Mouse (Mus musculus) spleen, adult 18-20 months (tissue): Measurements from ENCODE around the gene Acot1.
"Not testable (repeated sequence)": the region's sequence is repeated elsewhere in the genome, so short reads cannot be mapped to it uniquely, and the experiment has no call there.

Experiments
- DNase-seq, 2 experiments: peaks; one replicate each; pipeline ENCODE4 v3.0.0; 2022; ENCODE audit warnings: mixed read lengths in 2 of 2

Acot1 gene

DNA sequence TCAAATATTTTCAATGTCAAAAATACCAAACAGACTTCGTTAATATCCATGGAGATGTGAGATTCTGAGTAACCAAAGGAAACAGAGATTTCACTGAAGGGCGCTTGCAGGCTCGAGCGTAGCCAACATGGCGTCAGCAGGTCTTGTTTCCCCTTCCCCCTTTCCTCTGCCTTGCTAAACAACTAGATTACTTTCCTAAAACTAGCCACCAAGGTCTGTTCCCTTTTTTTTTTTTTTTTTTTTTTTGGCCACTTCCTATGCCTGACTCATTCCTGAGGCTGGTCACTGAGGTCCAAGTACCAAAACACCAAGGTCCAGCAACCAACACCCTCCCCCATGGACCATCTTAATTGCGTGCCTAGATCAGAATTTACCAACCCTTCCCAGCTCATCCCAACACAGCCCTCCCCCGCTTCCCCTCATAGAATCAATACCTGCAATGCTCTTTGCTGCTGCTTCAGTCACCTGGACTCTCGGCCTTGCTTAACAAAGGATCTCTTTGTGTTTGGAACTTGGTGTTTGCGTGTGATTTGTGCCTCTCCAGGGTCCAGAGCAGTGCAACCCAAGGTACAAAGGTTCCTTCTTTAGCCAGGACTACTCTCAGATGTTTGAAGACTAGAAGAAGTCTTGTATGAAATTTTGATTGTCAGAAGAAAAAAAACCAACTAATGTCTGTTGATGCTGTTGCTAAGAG, 13.9 kb downstream of the Acot1 start:
- no peak for DNase-seq

- DNase-seq: no peak
Observed at GRCm38 (mm10) chr12:84025888-84026287, 16.6 kb downstream of the Acot1 start.

- not testable (repeated sequence) for DNase-seq
Observed at GRCm38 (mm10) chr12:84028328-84028727, 19.0 kb downstream of the Acot1 start.

DNA sequence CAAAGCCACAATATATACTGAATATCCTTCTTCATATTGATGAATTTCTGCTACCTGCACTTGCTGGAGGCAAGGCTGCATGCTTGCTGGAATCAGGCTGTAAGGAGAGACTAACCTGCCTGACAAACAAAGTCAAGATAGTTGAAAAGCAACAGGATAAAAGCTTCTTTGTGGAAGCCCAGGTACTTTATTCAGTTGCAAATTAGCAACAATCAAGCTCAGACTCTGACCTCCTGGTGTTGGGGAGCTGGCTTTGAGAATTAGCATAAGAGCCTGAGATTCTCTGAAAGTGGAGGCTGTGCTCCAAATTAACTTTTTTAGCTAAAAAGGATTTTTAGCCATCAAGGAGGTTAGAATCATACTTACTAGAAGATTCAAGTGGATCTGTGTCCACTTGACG, 19.8 kb downstream of the Acot1 start:
- not testable (repeated sequence) for DNase-seq

GRCm38 (mm10) chr12:84030659-84031332, 21.5 kb downstream of the Acot1 start:
- DNase-seq: peak; percentile 36 to 72

DNA sequence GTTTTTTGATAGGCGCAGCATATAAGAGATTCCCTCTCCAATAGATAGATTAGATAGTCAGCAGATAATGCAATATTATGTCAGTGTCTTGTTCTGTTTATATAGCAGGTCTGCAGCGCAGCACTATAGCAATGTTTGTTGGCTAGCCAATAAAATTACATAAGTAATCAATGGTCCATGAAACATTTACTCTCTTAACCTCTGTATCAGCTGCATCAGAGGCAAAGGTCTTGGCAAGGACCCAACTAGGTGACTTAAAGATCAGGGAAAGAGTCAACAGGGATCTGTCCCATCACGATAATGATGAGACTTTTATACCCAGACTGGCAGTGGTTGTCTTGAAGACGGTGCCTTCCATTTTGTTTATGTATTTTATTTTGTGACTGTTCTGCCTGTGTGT, 23.6 kb downstream of the Acot1 start:
- no peak for DNase-seq

DNA sequence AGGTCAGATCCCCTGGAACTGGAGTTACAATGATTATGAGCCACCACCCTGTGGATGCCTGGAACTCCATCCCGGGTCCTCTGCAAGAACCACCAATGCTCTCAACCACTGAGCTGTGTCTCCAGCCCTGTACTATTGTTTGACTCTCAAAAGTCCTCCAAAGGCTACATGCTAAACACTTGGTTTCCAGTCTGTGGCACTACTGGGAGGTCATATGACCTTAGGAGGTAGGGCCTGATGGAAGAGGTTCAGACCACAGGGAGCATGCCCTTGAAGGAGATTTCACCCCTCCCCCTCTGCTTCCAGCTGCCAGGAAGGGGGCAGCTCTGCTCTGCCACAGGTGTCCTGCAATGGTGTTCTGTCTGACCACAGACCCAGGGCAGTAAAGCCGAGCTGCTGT, 24.0 kb downstream of the Acot1 start:
- DNase-seq: not testable (repeated sequence)

GRCm38 (mm10) chr12:84034108-84034507, 24.8 kb downstream of the Acot1 start:
- no peak for DNase-seq

GRCm38 (mm10) chr12:84038241-84038640, 29.0 kb downstream of the Acot1 start, which contains the start of gene Acot4:
Gene Acot4, plus strand, starts transcription at chr12:84038379.
- not testable (repeated sequence) for DNase-seq

- not testable (repeated sequence) for DNase-seq
Observed at GRCm38 (mm10) chr12:84038691-84039111, 29.4 kb downstream of the Acot1 start, which contains the start of gene Gm49366. Gene Gm49366, plus strand, starts transcription at chr12:84038935.

- no peak for DNase-seq
Observed at GRCm38 (mm10) chr12:84042248-84042647, 33.0 kb downstream of the Acot1 start.

DNA sequence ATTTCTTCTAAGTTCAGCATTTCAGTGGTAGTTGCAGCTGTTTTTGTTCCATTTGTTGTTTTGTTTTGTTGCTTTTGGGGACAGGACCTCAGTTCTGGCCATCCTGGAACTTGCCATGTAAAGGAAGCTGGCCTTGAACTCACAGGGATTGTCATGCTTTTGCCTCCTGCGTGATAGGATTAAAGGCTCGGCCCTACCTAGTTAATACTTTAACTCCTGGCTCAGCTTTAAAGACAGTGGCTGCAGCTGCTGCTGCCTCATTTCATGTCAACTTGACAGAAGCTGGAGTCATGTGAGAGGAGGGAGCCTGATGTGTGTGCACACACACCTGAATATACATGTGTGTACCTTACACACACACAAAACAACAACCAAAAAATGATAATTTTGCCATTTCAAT, 34.8 kb downstream of the Acot1 start:
- no peak for DNase-seq

DNA sequence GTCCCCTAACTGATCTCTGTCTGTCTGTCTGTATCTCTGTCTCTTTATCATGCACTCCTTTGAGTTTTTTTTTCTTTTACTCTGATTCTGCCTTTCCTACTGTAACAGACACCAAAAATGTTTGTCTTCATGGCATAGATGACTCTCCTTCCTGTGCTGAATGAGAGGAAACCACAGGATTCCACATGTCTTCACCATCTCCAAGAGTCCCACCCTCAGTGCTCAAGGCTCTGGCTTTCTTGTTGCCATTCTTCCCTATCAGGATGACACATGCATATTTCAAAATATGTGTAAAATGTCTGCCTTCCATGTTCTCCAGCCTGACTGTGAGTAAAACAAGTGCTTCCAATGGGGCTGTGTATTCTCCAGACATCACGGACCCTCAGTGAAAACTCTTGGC, 37.6 kb downstream of the Acot1 start:
- DNase-seq: no peak

GRCm38 (mm10) chr12:84050744-84051143, 41.5 kb downstream of the Acot1 start:
- not testable (repeated sequence) for DNase-seq

GRCm38 (mm10) chr12:84051937-84052474, 42.7 kb downstream of the Acot1 start, which contains the start of gene Acot3:
Gene Acot3, plus strand, starts transcription at chr12:84052144.
- no peak for DNase-seq

GRCm38 (mm10) chr12:84052609-84053008, 43.3 kb downstream of the Acot1 start:
- no peak for DNase-seq

DNA sequence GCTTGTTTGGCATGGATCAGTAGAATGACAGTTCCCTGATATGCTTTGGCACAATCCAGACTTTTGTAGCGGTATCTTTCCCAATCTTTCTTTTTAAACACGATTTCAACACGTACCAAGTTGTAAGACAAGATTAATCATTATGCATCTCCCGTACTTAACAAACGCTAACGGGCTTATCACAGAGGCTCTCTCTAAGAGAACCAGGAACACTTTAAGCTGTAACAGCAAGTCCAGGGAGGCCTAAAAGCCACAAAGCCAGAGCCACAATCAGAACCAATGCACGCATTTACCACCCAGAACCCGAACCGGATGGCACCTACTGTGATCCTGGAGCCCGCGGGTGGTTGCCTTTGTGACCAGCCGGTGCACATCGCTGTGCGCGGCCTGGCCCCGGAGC, 43.9 kb downstream of the Acot1 start:
- DNase-seq: no peak

DNA sequence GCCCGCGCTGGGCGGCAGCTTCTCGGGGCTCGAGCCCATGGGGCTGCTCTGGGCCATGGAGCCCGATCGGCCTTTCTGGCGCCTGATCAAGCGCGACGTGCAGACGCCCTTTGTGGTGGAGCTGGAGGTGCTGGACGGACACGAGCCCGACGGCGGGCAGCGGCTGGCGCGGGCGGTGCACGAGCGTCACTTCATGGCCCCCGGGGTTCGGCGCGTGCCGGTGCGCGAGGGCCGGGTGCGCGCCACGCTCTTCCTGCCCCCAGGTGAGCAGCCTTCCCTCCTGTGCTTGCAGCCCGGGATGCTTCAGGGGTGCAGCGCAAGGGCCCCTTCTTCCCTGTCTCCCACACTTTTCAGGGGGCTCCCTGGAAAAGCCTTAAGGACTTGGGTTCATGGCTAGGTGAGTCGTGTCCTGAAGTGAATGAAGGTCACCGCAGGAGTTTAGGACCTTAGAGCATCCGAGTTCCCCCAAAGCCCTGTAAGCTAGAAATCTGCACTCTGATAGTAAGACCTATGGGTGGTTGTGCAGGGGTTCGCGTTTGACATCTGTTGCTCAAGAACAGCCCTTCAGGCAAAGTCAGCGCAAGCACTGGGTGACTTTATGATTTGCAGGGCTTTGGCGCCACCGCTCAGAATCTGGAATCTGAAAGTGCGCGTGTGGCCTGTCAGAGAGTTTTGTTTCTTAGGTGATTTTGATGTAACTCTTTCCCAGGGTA, 44.5 kb downstream of the Acot1 start:
- no peak for DNase-seq

DNA sequence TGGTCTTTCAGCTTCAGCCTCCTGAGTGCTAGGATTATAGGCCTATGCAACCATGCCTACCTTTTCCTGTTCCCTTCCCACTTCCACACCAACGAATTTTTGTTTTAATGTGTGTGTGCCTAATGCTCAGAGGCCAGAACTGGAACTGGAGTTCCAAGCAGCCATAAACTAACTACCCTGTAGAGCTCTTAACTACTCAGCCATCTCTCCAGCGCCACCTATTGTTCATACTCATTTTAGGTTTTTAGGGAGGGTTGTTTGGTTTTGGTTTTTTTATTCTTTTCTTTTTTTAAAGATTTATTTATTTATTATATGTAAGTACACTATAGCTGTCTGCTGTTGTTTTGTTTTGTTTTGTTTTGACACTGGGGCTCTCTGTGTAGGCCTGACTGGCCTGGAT, 51.7 kb downstream of the Acot1 start:
- peak in 1 of 2 experiments; percentile 9 for DNase-seq

- DNase-seq: no peak
Observed at GRCm38 (mm10) chr12:84062336-84062735, 53.0 kb downstream of the Acot1 start.

- no peak for DNase-seq
Observed at GRCm38 (mm10) chr12:84063228-84063627, 53.9 kb downstream of the Acot1 start.

DNA sequence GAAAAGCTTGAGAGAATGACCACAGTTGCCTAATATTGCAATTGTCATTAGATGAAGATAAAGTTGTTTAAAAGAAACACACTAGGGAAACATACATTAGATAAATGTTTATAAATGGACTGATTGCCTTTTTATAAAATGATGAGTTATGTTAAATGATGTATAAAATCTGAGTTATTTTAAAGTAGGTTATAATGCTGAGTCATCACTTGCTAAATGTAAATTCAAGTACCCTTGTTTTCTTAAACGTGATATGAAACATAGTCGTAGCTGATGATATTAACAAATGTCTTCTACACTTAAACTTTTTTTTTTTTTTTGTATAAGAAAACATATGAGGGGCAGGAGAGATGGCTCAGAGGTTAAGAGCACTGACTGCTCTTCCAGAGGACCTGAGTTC, 54.5 kb downstream of the Acot1 start:
- DNase-seq: no peak

DNA sequence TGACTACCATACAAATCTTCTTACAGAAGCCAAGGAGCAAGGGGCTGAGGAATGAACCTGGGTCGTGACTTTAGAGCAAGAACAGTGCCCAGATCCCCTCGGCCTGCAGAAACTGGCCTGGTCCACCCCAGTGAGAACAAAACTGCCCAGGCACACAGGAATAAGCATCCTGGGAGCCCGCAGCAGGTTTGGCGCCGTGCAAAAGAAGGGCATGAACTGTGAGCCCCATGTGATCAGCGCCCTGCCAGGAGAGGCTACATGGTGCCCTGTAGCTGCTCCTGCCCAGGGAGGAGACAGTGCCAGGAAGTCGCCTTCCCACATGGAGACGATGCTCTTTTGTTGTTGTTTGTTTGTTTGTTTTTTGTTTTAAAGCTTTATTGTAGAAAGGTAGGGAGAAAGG, 55.3 kb downstream of the Acot1 start:
- DNase-seq: no peak
